Mouse (Mus musculus): ENCODE measurements at regions not wholly inside any gene's neighbourhood (a gene's known extent, or its start where the extent isn't known, plus 50 kb on each side); places are given as distances from the start of the nearest gene placed in this dataset.

- DNase-seq: no peak
Observed at GRCm38 (mm10) chr1:73299978-73300688, 284.4 kb upstream of the Tnp1 start.

DNA sequence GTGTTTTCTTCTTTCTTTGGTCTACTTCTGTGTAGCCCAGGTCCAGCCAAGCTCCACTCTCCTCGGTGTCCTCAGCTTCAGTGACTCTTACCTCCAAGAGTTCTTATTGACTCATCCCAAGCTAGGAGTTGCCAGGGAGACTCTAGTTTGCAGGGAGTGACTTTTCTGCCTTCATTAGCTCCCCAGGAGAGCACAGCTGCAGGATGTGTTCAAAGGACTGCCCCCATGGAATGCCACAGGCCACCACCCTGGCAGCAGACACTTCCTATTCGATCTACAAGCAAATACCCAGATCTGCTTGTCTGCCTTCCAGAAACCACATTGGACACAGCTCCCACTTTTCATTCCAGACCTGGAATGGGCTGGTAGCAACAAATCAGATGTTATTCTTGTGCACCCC is 269.6 kb upstream of the Tnp1 start:
- DNase-seq: no peak

GRCm38 (mm10) chr1:73274480-73274879 is 258.8 kb upstream of the Tnp1 start:
- no peak for DNase-seq

DNA sequence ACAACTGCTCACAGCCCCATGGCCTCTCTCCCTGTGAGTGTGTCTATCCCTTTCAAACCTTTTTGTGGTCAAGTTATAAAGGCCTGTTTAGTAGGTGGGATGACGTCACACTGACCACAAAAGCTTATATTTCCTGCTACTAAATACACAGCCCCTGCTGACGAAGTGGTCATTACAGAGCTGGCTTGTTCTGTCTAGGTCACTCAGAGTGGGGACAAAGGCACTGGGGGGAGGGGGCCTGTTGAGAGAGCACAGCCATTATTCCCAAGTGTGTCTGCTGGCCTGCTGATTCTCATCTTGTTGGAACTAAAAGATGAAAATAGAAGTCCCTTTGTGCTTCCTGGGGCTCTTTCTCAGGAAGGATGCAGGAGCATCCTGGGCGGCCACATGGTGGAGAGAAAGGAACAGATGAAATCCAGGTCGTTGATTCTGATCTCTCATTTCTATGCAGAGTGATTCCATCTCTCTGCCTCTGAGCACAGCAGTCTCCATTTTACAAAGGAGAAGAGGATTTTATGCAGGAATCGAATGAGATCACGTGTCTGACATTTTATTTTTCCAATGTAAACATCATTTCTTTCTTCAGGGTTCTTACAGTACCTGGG is 255.2 kb upstream of the Tnp1 start:
- DNase-seq: no peak

- DNase-seq: no peak
Observed at GRCm38 (mm10) chr1:73269051-73269755, 253.5 kb upstream of the Tnp1 start.

- no peak for DNase-seq
Observed at GRCm38 (mm10) chr1:73265009-73265408, 249.3 kb upstream of the Tnp1 start.

DNA sequence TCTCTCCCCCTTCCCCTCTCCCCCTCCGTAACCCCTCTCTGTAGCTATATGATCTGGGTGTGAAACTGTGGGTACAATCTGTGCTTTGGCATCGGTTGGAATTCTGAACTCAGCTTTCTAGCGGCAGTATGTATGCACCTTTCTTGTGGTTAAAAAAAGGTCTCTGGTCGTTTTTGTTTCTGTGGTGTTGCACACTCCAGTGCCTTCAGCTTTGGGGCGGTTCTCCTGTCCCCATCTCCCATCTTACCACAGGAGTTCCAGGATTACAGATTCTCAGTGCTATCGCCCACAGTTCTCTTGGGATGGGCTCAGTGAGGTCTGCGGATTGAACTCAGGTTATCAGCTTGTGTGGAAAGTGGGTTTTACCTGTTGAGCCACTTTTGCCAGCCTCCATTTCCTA is 248.5 kb upstream of the Tnp1 start:
- DNase-seq: no peak

- DNase-seq: no peak
Observed at GRCm38 (mm10) chr1:73259525-73260098, 243.9 kb upstream of the Tnp1 start.

DNA sequence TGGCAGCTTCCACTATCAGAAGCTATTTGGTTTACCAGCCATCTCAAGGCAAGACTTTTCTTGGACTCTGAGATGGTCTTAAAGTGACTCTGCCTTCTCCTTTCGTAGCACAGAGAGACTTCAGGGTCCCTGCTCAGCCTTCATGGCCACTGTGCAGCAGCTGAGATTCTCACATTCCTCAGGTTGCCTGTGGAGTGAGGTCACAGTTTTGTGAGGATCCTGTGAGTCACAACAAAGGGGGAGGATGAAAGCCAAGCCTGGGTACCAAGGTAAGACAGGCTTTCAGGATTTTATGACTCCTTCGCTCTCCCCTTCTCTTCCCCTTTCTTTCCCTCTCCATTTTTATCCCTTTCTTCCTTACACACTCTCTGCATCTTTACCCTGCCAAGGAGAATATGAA is 241.6 kb upstream of the Tnp1 start:
- DNase-seq: no peak

GRCm38 (mm10) chr1:73251911-73252356 is 236.2 kb upstream of the Tnp1 start:
- DNase-seq: no peak

DNA sequence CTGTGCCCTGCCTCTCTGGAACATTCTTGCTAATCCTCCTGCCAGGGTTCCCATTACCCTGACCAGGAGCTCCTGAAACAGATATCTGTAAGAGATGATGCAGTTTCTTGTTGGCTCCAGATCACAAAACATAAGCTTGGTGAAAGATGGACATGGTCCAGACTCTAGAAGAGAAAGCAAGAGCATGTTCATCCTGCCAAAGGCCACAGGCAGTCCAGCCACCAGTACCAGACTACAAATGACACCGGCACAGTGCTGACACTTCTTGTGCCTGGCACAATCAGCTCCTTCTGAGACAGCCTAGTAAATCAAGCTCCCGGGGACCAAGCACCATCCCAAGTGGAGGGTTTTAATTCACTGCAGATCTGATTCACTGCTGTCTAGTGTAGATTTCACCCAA is 228.3 kb upstream of the Tnp1 start:
- DNase-seq: no peak

DNA sequence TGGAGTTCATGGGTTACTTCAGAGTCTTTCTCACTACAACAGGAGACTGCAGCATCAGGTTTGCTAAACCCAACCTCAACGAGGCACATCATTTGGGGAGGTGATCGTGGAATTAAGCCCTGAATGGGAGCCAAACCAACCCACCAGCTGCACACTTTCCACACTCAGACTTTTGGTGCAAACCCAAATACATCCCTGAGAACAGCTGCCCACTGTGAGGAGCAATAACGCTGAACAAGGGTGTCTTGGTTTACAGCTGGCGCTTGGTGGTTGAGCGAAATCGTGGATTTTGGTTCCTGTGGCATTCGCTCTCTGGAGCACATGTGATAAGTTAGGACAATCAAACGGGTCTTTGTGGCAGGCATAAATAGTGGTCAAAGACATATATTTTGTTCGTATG is 226.6 kb upstream of the Tnp1 start:
- DNase-seq: no peak

DNA sequence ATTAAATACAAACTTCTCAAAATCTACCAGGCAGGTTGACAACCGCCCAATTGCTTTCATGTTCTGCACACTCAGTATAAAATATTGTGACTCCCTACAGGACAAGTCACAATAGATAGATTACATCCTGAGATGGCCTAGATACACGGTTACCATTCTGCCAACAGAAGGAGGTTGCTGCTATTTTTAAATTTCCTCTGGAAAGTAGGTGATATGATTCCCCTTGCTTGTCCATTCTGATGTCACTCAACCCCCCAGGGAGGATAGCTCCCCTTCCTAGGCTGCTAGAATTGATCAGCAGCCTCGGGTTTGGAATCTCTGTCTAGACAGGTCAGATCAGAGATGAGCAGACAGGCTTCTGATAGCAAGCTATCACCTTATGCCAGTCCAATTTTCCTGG is 221.2 kb upstream of the Tnp1 start:
- no peak for DNase-seq

DNA sequence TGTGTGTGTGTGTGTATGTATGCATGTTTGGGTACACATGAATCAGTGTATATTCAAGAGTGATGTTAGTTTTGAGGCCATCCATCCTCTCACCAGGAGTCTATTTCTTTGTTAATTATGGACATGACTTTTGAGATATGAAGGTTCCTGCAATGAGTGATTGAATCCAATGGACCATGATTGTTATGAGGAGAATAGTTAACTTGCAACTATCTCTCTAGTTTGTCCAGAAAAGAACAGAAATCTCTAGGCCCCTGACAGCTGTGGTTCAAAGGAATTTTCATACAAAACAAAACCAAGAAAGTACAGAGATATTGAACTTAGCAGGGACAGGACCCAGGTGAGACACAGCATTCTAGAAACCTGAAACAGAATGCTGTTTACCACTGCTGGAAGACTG is 217.9 kb upstream of the Tnp1 start:
- DNase-seq: no peak

GRCm38 (mm10) chr1:73233041-73233440 is 217.3 kb upstream of the Tnp1 start:
- no peak for DNase-seq

DNA sequence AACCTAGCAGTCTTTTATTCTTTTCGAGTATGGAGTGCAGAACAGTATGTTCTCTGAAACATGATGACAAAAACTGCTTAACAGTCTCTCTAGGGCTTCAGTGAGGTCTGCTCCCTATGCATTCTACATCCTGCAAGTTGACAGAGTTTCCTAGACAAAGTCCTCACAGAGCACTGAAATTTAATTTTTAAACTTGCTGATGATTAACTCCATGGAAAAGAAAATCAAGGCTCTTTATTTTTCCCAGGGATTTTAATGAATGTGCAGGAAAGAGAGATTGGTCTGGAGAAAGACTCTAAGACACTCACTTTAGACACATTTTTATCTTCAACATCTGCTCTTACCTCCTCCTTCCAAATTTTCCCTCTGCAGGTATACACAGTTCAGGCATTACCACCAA is 214.9 kb upstream of the Tnp1 start:
- DNase-seq: no peak

DNA sequence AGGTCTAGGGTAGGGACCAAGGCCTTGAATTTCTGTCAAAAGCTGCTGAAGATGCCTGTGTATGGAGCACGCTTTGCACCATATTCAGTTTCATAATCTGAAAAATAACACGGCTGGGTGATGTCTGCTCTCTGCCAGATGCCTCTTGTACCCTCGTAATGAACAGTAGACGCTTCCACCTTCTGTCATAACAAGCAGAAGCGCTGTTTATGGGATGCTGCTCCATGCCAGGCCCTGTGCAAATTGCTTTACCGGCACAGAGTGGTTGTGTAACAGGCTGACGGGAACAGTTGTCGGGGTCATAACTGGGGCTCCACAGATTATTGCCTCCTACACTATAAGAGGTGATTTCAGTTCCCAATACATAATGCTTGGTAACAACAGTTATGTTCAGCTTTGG is 211.5 kb upstream of the Tnp1 start:
- no peak for DNase-seq

DNA sequence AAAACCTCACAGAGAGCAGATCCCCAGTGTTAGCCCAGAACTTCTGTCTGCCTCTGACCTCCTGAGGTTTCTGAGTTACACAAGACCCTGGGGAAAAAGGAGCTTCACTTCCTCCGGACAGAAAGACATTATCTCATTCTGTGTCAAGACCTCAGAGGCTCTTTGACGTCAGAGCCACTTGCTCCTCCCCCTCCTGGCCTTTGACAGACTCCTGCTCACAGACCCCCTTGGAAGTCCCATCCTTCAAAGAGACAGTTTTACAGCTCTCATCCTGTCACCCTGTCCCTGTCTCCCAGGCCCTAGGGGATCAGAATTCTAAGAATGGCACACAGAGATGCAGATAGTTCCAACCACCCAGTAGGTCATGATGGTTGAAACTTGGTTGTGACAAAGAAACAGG is 206.2 kb upstream of the Tnp1 start:
- no peak for DNase-seq

DNA sequence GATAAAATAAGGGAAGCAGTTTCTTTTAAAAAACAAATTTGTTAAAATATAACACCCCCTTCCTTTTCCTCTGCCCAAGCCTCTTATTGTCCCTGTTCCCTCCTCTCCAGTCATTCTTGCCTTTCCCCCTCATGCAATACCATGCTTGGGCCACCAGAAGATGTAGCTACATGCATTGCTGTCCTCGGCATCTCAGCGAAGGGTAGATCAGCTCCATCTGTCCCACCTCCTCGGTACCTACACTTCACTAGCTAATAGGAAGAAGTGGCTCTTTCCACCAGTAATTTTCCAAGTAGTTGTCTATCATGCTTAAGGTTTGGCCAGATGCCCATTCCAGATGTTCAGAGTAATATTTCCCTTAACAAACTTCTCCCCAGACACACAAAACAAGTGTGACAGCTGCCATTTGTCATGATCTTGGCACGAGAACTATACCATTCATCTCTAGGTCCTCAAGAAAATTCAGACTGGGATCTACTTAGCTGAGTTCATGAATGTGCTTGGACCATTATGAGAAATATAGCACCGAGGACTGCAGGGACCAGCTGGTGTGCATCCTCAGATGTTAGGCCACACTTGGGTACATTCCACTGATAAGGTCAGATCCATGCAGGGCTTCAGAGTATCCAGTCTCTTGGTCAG is 198.7 kb upstream of the Tnp1 start:
- DNase-seq: no peak

DNA sequence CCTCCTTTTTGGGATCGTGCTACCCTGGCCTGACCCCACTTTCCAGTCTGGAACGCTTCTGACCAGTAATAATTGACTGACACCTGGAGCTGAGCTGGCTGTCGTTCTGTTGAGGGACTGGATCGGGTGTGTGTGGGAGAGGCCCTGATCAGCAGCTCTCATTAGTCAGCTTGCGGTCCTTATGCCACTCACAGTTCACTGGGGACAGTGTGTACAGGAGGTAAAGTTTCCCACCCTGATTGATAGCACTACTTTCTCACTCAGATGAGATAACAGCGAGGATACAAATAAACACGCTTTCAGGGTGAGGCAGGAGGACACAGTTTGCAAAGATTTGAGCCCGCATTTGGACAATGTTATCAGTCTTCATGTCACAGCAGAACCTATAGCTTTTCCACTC is 191.7 kb upstream of the Tnp1 start:
- DNase-seq: no peak

GRCm38 (mm10) chr1:73205788-73206187 is 190.1 kb upstream of the Tnp1 start:
- no peak for DNase-seq

DNA sequence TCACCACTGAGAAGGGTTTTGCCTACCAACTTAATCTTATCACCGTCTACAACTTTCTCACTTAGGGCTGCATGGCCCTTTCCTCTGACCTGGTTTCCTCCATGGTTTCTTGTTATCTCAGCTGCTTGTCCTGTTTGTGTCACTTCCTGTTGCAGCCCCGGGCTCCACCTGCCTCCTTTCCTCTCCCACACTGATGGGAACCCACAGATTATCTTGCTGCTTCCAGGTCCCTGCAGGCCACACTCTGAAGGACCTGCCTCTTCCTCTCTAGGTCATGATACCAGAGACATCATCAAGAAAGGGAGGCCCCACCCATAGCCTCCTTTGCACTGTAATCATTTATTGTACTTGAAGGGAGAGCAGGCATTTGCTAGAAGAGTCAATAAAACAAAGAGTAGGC is 184.4 kb upstream of the Tnp1 start:
- DNase-seq: no peak

DNA sequence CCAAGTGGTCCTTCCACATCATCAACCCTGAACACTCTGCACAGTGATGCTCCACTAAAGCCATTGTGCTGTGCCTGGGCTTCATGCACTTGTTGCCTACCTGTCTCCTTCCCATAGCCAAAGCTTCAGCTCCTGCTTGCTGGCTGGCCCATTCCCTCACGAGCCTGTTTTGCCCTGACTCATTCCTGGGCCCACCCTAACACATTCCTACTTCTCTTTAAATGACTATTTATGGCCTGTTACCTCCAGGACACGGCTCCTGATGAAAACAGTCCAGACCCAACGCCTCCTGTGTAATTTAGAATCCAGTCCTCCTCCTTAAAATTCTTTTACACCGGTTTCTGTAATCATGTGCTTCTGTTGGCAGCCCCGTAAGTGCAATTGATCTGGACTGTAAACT is 175.1 kb upstream of the Tnp1 start:
- DNase-seq: no peak

- DNase-seq: no peak
Observed at GRCm38 (mm10) chr1:73188796-73189195, 173.1 kb upstream of the Tnp1 start.

All from right cerebral cortex, postnatal 25 days (tissue).